Comparison of ENCODE assay signal across 7 mouse cellular contexts in genomic region chr2:144333138-144333842, GRCm38 (mm10). TPM values are rescaled to one million over a fixed set of nuclear protein-coding genes. Genes with fewer than 3 reads are reported as not detected.
DNase-seq lines count a peak whose midpoint lies in the region; ATAC-seq lines count a peak whose summit lies in the region.

No protein-coding gene starts in this region.

- H3K27me3 ChIP-seq in embryonic facial prominence, embryonic 11.5 days (ENCODE audit: control insufficient read depth, insufficient read depth, low read length), result peaks cover 44% of the 10 kb centered on the region
- H3K27me3 ChIP-seq in intestine, embryonic 15.5 days (replicated peaks), result peaks cover 42% of the 10 kb centered on the region
- peaks cover 48% of the 10 kb centered on the region for H3K27me3 ChIP-seq in stomach, embryonic 15.5 days (replicated peaks)

- peak overlapping the region; percentile 24 for H3K4me3 ChIP-seq in embryonic facial prominence, embryonic 11.5 days (ENCODE audit: low read depth, low read length)
- peak overlapping the region; percentile 27 for H3K4me3 ChIP-seq in intestine, embryonic 15.5 days (replicated peaks)
- H3K4me3 ChIP-seq in stomach, embryonic 15.5 days (replicated peaks), result peak overlapping the region; percentile 54

- no peak for ATAC-seq in embryonic facial prominence, embryonic 11.5 days (replicated peaks; ENCODE audit: insufficient number of reproducible peaks, low FRiP score, low TSS enrichment, low read depth)
- 0 out of 2 replicates have a peak, but pooled peaks have one; percentile 6 for ATAC-seq in intestine, embryonic 15.5 days
- ATAC-seq in stomach, embryonic 15.5 days (ENCODE audit: insufficient read depth, low FRiP score, low read depth), result no peak

- peaks cover 9% of the 10 kb centered on the region for H3K4me1 ChIP-seq in embryonic facial prominence, embryonic 11.5 days (ENCODE audit: control insufficient read depth, insufficient read depth, low read length)
- peaks cover 31% of the 10 kb centered on the region for H3K4me1 ChIP-seq in intestine, embryonic 15.5 days (replicated peaks)
- peaks cover 27% of the 10 kb centered on the region for H3K4me1 ChIP-seq in stomach, embryonic 15.5 days

- H3K9ac ChIP-seq in embryonic facial prominence, embryonic 11.5 days (replicated peaks; ENCODE audit: low read length), result peak overlapping the region; percentile 14; the same call in 1 of the 2 replicates
- no peak overlapping the region for H3K9ac ChIP-seq in intestine, embryonic 15.5 days
- no peak overlapping the region for H3K9ac ChIP-seq in stomach, embryonic 15.5 days

- no peaks in the 10 kb centered on the region for H3K36me3 ChIP-seq in embryonic facial prominence, embryonic 11.5 days (replicated peaks; ENCODE audit: control insufficient read depth, insufficient read depth, low read depth, low read length)
- no peaks in the 10 kb centered on the region for H3K36me3 ChIP-seq in intestine, embryonic 15.5 days
- H3K36me3 ChIP-seq in stomach, embryonic 15.5 days, result no peaks in the 10 kb centered on the region

- intact Hi-C loops in left cerebral cortex, postnatal 10 days (cut with DNase I), result loop anchor here (5.0 kb wide), 1 partner anchor 34 kb away; the partner anchor contains the start of genes Kat14 and Pet117

- peak; percentile 34 to 38 for DNase-seq in left cerebral cortex, postnatal 10 days (ENCODE audit: extremely low spot score in 1 of 2, low spot score in 2 of 2)
- no peak for DNase-seq in left cerebral cortex, adult 8-10 months (ENCODE audit: low spot score in 2 of 2)
- DNase-seq in embryonic facial prominence, embryonic 11.5 days (ENCODE audit: low spot score), result peak; percentile 39
- peak; percentile 14 for DNase-seq in lung, postnatal 10 days
- no peak for DNase-seq in gastrocnemius, adult 8-10 months (ENCODE audit: low spot score in 2 of 2)

- H3K4me2 ChIP-seq in embryonic facial prominence, embryonic 11.5 days (ENCODE audit: low read depth, low read length), result peak overlapping the region; percentile 22
- H3K4me2 ChIP-seq in intestine, embryonic 15.5 days (replicated peaks), result peak overlapping the region; percentile 97
- H3K4me2 ChIP-seq in stomach, embryonic 15.5 days, result peak overlapping the region; percentile 98

- H3K9me3 ChIP-seq in embryonic facial prominence, embryonic 11.5 days (replicated peaks; ENCODE audit: control insufficient read depth, low read length), result no peaks in the 10 kb centered on the region
- H3K9me3 ChIP-seq in intestine, embryonic 15.5 days, result no peaks in the 10 kb centered on the region
- H3K9me3 ChIP-seq in stomach, embryonic 15.5 days, result no peaks in the 10 kb centered on the region

- H3K27ac ChIP-seq in embryonic facial prominence, embryonic 11.5 days (replicated peaks; ENCODE audit: low read depth, low read length), result no peak overlapping the region
- H3K27ac ChIP-seq in intestine, embryonic 15.5 days, result no peak overlapping the region
- no peak overlapping the region for H3K27ac ChIP-seq in stomach, embryonic 15.5 days

- 6% methylated on average over 28 of the region's 28 CpGs for WGBS in embryonic facial prominence, embryonic 11.5 days
- whole genome bisulfite sequencing in intestine, embryonic 15.5 days, result 9% methylated on average over 28 of the region's 28 CpGs
- 9% methylated on average over 28 of the region's 28 CpGs for WGBS in stomach, embryonic 15.5 days

RNA-seq across cellular contexts. Expression of gene Ovol2, which starts 1.3 kb away (rescaled TPM):
- 1 to 10 TPM; 3.2 to 6.3 TPM for total RNA-seq in left cerebral cortex, postnatal 10 days (2021)
- 10 to 100 TPM in 3 of 4 experiments, 1 to 10 TPM in 1; 9.8 to 12.3 (median 11.1) TPM for total RNA-seq in left cerebral cortex, adult 8-10 months (2022)
- 0.53 and 0.63 TPM in 2 replicates for polyA plus RNA-seq in embryonic facial prominence, embryonic 11.5 days (2014; fragmentation: Nextera tagmentation; extraction: Ambion mirVana)
- 1.1 and 1.9 TPM in 2 replicates for polyA plus RNA-seq in intestine, embryonic 15.5 days (2015; fragmentation: Nextera tagmentation; extraction: Ambion mirVana)
- 3.6 and 4.0 TPM in 2 replicates for polyA plus RNA-seq in stomach, embryonic 15.5 days (2015; fragmentation: Nextera tagmentation; extraction: Ambion mirVana)
- total RNA-seq in gastrocnemius, adult 8-10 months (2022), result not detected

RNA-seq across cellular contexts. Expression of gene Kat14, which starts 35.5 kb away (rescaled TPM):
- 10 to 100 TPM; 24.4 to 27.2 TPM for total RNA-seq in left cerebral cortex, postnatal 10 days (2021)
- 10 to 100 TPM; 38.1 to 46.0 (median 42.2) TPM for total RNA-seq in left cerebral cortex, adult 8-10 months (2022)
- polyA plus RNA-seq in embryonic facial prominence, embryonic 11.5 days (2014; fragmentation: Nextera tagmentation; extraction: Ambion mirVana), result 39.2 and 41.2 TPM in 2 replicates
- 41.1 and 46.9 TPM in 2 replicates for polyA plus RNA-seq in intestine, embryonic 15.5 days (2015; fragmentation: Nextera tagmentation; extraction: Ambion mirVana)
- polyA plus RNA-seq in stomach, embryonic 15.5 days (2015; fragmentation: Nextera tagmentation; extraction: Ambion mirVana), result 38.6 and 40.5 TPM in 2 replicates
- total RNA-seq in gastrocnemius, adult 8-10 months (2022), result 10 to 100 TPM; 19.3 to 28.7 (median 23.0) TPM

RNA-seq across cellular contexts. Expression of gene Pet117, which starts 35.5 kb away (rescaled TPM):
- total RNA-seq in left cerebral cortex, postnatal 10 days (2021), result 1 to 10 TPM; 5.3 to 5.5 TPM
- 10 to 100 TPM in 2 of 4 experiments, 1 to 10 TPM in 2; 6.4 to 10.3 (median 9.2) TPM for total RNA-seq in left cerebral cortex, adult 8-10 months (2022)
- polyA plus RNA-seq in embryonic facial prominence, embryonic 11.5 days (2014; fragmentation: Nextera tagmentation; extraction: Ambion mirVana), result not detected in 2 replicates
- polyA plus RNA-seq in intestine, embryonic 15.5 days (2015; fragmentation: Nextera tagmentation; extraction: Ambion mirVana), result 2.8 and 3.5 TPM in 2 replicates
- 0.84 and 6.1 TPM in 2 replicates for polyA plus RNA-seq in stomach, embryonic 15.5 days (2015; fragmentation: Nextera tagmentation; extraction: Ambion mirVana)
- 1 to 10 TPM; 2.1 to 8.4 (median 5.7) TPM for total RNA-seq in gastrocnemius, adult 8-10 months (2022)

Comparison
In these comparisons a context has a peak if more than half of its experiments do, and no peak if none do; other contexts are left out.
1. DNase-seq: peak in left cerebral cortex, postnatal 10 days (2 of 2), embryonic facial prominence, embryonic 11.5 days (single experiment) and lung, postnatal 10 days (single experiment); none in left cerebral cortex, adult 8-10 months (0 of 2) and gastrocnemius, adult 8-10 months (0 of 2).
2. H3K4me2 ChIP-seq: peak in every context shown above with its lines; median percentile 98 in stomach, embryonic 15.5 days; 97 in intestine, embryonic 15.5 days; 22 in embryonic facial prominence, embryonic 11.5 days.
3. RNA of gene Ovol2, which starts 1.3 kb away (total RNA-seq): 9.8 to 12.3 TPM in left cerebral cortex, adult 8-10 months and 3.2 to 6.3 TPM in left cerebral cortex, postnatal 10 days; not detected in gastrocnemius, adult 8-10 months; every median in the first group is over 4 times any median in the second.
4. Peak in every context shown above with its lines, with median percentiles within 50 percentile points of each other: H3K4me3 ChIP-seq.